ENCODE assay signal across 1 mouse cellular context in genomic region chr14:59414979-59415378, GRCm38 (mm10). TPM values are rescaled to one million over a fixed set of nuclear protein-coding genes. Genes with fewer than 3 reads are reported as not detected.
"Had no signal": no experiment of that assay in that cellular context is flagged by ENCODE, and none has a peak within 500 bp of the region (broad histone marks: within the 10 kb centered on the region; RNA-seq: fewer than 3 reads in every experiment).

No protein-coding gene starts in this region.

RNA-seq across cellular contexts. Expression of gene Phf11c, which starts 19.8 kb away (rescaled TPM):
- total RNA-seq: midbrain, postnatal 0 days had no signal
